Mouse (Mus musculus) liver, adult 2 months (tissue): ENCODE data around the gene Col15a1. TPM values are rescaled to one million over a fixed set of nuclear protein-coding genes. Genes with fewer than 3 reads are reported as not detected.

Experiments used
- DNase-seq: peaks from one replicate; pipeline ENCODE4 v3.0.0-alpha.2; 2011; ENCODE audit warnings: low read depth, low spot score; ENCODE audit errors: extremely low read depth
- H3K27ac ChIP-seq: fragments of 200-500 bp; replicated peaks from 2 replicates; pipeline ENCODE4 v1.5.1; 2012; ENCODE audit warnings: low read depth, mild to moderate bottlenecking, control low read depth, inconsistent platforms, low read length; ENCODE audit not compliant: insufficient read depth
- H3K27me3 ChIP-seq: fragments of 200-500 bp; 2 replicates; pipeline ENCODE4 v1.6.1; 2012; ENCODE audit warnings: mild to moderate bottlenecking, moderate library complexity, low read length, inconsistent platforms; ENCODE audit not compliant: control insufficient read depth, insufficient read depth
- H3K36me3 ChIP-seq: fragments of 200-500 bp; 2 replicates; pipeline ENCODE4 v1.6.1; 2012; ENCODE audit warnings: low read length, inconsistent platforms; ENCODE audit not compliant: control insufficient read depth, insufficient read depth
- H3K4me1 ChIP-seq: fragments of 200-500 bp; 2 replicates; pipeline ENCODE4 v1.6.1; 2011; ENCODE audit warnings: low read length; ENCODE audit not compliant: control insufficient read depth, insufficient read depth
- H3K4me3 ChIP-seq: fragments of 200-500 bp; 2 replicates; pipeline ENCODE4 v1.5.1; 2011; ENCODE audit warnings: low read depth, mild to moderate bottlenecking, control low read depth, low read length, moderate library complexity; ENCODE audit not compliant: insufficient read depth
- H3K79me2 ChIP-seq: fragments of 200-500 bp; 2 replicates; pipeline ENCODE4 v1.6.1; 2012; ENCODE audit warnings: inconsistent platforms, mild to moderate bottlenecking, low read length, moderate library complexity; ENCODE audit not compliant: control insufficient read depth, insufficient read depth
- H3K9ac ChIP-seq: fragments of 200-500 bp; 2 replicates; pipeline ENCODE4 v1.6.1; 2012; ENCODE audit warnings: low read depth, mild to moderate bottlenecking, control low read depth, inconsistent platforms, low read length
- CTCF ChIP-seq: fragments of 200-500 bp; IDR thresholded peaks from 2 replicates; pipeline ENCODE4 v1.5.1; 2011; ENCODE audit warnings: low read depth, low read length, control low read depth
- POLR2A ChIP-seq: fragments of 200-500 bp; IDR thresholded peaks from 2 replicates; pipeline ENCODE4 v1.6.1; 2011; ENCODE audit warnings: low read length, control low read depth; ENCODE audit not compliant: insufficient read depth; ENCODE audit errors: extremely low read depth
- WGBS: fragments of 180-500 bp; shearing (Covaris S2); methylation state at CpG from one replicate; pipeline ENCODE4 v1.1.7; 2018; 5-methylcytosine and 5-hydroxymethylcytosine counted together
- polyA plus RNA-seq: library from polyadenylated mRNA; depleted of rRNA; stranded (reverse); fragments of >200 nt; gene quantifications from 2 replicates; pipeline ENCODE4 v1.2.3, GENCODE M21; 2012
- total RNA-seq: library from RNA; depleted of rRNA; stranded (reverse); fragments of >200 nt; gene quantifications from 2 replicates; pipeline ENCODE4 v1.2.3, GENCODE M21; 2014

Col15a1 gene
- total and polyA plus RNA-seq, 2 experiments: 4.9 TPM

- peak; percentile 93 for DNase-seq
- 24% methylated on average over 3 of the region's 3 CpGs for WGBS
- peaks cover 9% of the 10 kb centered on the region for H3K4me1 ChIP-seq
- H3K4me3 ChIP-seq: no peak overlapping the region
- no peaks in the 10 kb centered on the region for H3K79me2 ChIP-seq
- H3K27ac ChIP-seq: peak overlapping the region; percentile 58
- H3K9ac ChIP-seq: no peak overlapping the region
- H3K27me3 ChIP-seq: no peaks in the 10 kb centered on the region
- no peak for TF ChIP-seq POLR2A
- TF ChIP-seq CTCF: no peak
- H3K36me3 ChIP-seq: no peaks in the 10 kb centered on the region
Observed at GRCm38 (mm10) chr4:47258201-47258600, 50.2 kb downstream of the Col15a1 start.

- Histone ChIP-seq H3K79me2 (no peaks in the 10 kb centered on the region), H3K27ac (no peak overlapping the region), H3K9ac (no peak overlapping the region), H3K27me3 (no peaks in the 10 kb centered on the region), H3K4me3 (no peak overlapping the region), H3K36me3 (no peaks in the 10 kb centered on the region), H3K4me1 (peaks cover 9% of the 10 kb centered on the region)
- peak; percentile 37 for DNase-seq
- 88% methylated on average over 6 of the region's 6 CpGs for WGBS
- TF ChIP-seq CTCF (no peak), POLR2A (no peak)
Observed at GRCm38 (mm10) chr4:47261049-47261448, 53.1 kb downstream of the Col15a1 start.

GRCm38 (mm10) chr4:47261919-47262318 lies 54.0 kb downstream of the Col15a1 start:
- TF ChIP-seq POLR2A: no peak
- no peak for TF ChIP-seq CTCF
- Histone ChIP-seq H3K36me3 (no peaks in the 10 kb centered on the region), H3K27me3 (no peaks in the 10 kb centered on the region), H3K79me2 (no peaks in the 10 kb centered on the region), H3K9ac (no peak overlapping the region), H3K4me1 (peaks cover 9% of the 10 kb centered on the region), H3K4me3 (no peak overlapping the region), H3K27ac (no peak overlapping the region)
- no peak for DNase-seq
- 76% methylated on average over 5 of the region's 5 CpGs for WGBS

- Histone ChIP-seq H3K79me2 (no peaks in the 10 kb centered on the region), H3K36me3 (peaks cover 1% of the 10 kb centered on the region; the same call in 1 of the 2 replicates), H3K27me3 (no peaks in the 10 kb centered on the region), H3K4me3 (no peak overlapping the region), H3K9ac (no peak overlapping the region), H3K4me1 (no peaks in the 10 kb centered on the region), H3K27ac (no peak overlapping the region)
- WGBS: 95% methylated on average over 5 of the region's 5 CpGs
- no peak for DNase-seq
- TF ChIP-seq CTCF: no peak
- TF ChIP-seq POLR2A: no peak
Observed at GRCm38 (mm10) chr4:47265555-47265954, 57.6 kb downstream of the Col15a1 start.

GRCm38 (mm10) chr4:47272452-47273130 lies 64.6 kb downstream of the Col15a1 start:
- H3K9ac ChIP-seq: no peak overlapping the region
- WGBS: 94% methylated on average over 9 of the region's 9 CpGs
- DNase-seq: no peak
- H3K36me3 ChIP-seq: peaks cover 1% of the 10 kb centered on the region; the same call in 1 of the 2 replicates
- no peaks in the 10 kb centered on the region for H3K27me3 ChIP-seq
- no peaks in the 10 kb centered on the region for H3K4me1 ChIP-seq
- no peak overlapping the region for H3K4me3 ChIP-seq
- no peaks in the 10 kb centered on the region for H3K79me2 ChIP-seq
- no peak overlapping the region for H3K27ac ChIP-seq
- no peak for TF ChIP-seq CTCF
- no peak for TF ChIP-seq POLR2A

- Histone ChIP-seq H3K9ac (no peak overlapping the region), H3K79me2 (no peaks in the 10 kb centered on the region), H3K36me3 (peaks cover 1% of the 10 kb centered on the region; the same call in 1 of the 2 replicates), H3K27ac (no peak overlapping the region), H3K4me3 (no peak overlapping the region), H3K4me1 (no peaks in the 10 kb centered on the region), H3K27me3 (no peaks in the 10 kb centered on the region)
- no peak for TF ChIP-seq CTCF
- TF ChIP-seq POLR2A: no peak
- DNase-seq: no peak
- WGBS: 92% methylated on average over 8 of the region's 8 CpGs
Observed at GRCm38 (mm10) chr4:47273795-47274194, 65.8 kb downstream of the Col15a1 start.
